Mouse (Mus musculus) cerebellum, postnatal 36 days (tissue): ENCODE data around the gene Smyd3.
A peak's percentile ranks its signal among the peaks of the same experiment; 100 is the strongest.

ENCODE experiments used
- DNase-seq, 2 experiments: peaks; one replicate each; pipeline ENCODE4 v3.0.0; 2021 to 2022; ENCODE audit warnings: mixed read lengths in 2 of 2

Gene Smyd3

DNA sequence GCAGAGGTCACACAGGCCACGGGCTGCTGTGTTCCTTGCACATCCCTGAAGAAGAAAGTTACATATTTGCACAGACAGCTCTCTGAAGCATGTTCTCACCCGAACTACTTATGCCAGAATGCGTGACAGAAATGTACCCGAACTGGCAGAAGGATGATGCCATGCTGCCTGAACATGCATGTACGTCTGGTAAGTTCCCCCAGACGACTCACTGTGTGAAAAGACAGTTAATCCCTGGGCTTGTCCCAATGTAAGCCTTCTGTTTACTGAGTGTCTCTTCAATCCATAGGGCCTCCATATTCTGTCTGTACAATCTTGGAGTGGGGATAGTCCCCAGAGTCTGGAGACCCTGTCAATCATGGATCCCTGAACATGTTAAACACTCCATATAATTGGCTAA lies 231.1 kb downstream of the Smyd3 start:
- no peak for DNase-seq

DNA sequence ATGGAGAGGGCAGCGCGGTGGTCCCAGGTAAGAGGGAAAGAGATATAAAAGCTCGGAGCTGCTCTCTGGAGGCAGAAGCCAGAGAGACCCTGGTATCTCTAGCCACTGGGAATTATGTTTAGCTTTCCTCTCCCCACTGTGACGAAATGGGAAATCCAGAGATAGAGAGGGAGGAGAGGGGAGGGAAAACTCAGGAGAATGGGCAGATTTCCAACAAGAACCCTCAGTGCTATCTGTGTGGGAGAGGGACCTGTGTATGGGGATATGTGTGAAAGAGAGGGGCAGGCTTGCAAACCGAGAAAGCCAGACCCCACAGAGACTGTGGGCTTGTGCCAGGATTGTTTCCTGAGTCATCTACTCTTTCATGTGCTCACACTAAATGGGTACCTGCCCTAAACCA lies 235.0 kb downstream of the Smyd3 start:
- no peak for DNase-seq

DNA sequence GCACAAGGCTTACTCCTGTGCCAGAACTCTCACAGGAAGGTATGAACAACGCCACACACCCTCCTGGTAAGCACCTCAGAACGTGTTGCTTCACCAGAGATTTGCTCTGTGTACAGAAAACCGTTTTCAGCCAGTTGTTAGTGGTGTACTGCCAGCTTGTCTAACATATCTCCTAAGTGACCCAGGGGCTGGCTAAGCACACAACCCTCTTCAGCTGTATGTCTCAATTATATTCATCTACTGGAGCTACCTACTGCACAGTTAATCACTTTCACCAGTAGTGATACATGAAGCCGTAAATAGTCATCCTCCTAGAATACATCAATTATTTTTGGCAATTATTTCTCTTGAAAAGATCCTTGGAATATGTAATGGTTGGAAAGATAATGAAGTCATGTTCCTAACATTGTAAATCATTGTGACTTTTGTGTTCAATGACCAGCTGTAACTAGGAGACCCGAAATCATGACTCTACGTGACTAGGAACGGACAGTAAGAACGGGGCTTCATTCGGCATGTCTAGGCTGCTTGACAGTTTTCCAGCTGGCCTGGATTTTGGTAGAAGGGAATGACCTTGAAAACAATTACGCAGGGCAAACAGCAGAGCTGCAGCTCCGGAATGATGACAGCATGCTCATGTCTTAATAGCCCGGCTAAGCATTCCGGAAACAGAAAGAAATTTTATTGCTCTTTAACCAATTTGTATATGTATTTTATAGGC lies 236.3 kb downstream of the Smyd3 start:
- no peak for DNase-seq

DNA sequence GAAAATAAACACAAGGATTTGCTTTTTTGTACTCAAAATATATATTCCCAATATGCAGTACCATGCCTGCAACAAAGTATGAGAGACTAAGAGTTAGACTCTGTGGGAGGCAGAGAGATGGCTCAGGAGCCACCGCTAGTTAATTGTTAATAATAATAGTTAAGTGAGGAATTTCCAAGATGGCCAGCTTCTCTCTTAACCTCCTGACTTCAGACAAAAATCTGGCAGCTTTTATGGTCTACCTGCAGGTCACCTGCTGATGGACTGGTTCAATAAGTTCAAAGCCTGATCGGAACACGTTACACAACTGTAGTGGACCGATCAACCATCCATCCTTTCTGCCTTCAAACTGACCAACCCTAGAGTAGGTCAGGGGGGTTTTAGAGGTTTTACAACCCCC lies 238.7 kb downstream of the Smyd3 start:
- DNase-seq = no peak

DNA sequence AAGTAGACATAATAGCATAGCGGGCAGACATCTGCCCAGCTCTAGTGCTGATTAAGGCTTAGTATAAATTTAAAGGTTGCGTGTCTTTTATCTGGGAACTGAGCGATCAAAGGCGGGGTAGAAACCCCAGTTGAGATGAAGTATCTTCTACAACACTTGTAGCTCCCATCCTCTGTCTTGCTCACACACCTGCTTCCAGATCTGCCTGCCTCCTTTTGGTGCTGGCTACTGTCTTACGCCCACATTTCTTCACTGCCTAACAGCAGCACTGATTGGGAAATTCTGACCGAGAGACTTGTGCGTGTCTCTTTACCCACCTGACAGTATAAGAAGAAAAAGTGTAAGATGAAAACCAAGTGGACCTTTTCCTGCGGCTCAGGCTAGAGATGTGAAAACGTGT lies 240.5 kb downstream of the Smyd3 start:
- no peak for DNase-seq

DNA sequence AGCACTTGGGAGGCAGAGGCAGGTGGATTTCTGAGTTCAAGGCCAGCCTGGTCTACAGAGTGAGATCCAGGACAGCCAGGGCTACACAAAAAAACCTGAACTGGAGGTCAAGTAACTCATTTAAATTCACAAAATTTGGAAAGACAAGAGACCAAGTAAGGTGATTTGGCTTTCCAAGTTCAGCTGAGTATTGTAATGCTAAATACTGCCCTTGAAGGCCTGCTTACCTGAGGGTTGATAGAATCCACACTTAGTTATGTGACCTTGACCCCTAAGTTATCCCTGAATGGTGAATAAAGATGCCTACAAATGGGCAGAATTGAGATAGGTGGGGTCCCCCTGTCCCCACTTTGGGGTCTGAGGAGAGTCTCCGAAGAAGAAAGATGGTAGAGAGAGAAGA lies 241.0 kb downstream of the Smyd3 start:
- no peak for DNase-seq

DNA sequence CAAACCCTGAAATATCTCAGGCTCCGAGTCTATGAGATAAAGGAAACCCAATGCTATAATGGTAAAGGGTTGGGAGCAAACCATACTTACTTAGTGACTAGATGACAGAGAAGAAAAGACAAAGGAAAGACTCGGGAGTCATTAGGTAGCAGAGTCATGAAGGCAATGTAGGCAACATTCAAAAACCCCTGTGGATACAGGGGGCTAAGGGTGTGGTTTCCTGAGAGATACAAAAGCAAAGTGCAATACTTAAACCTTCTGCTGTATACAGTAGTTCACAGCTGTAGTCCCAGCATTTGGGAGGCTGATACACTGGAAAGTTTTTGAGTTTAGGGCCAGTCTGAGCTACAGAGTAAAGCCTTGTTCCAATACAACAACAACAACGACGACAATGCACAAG lies 244.9 kb downstream of the Smyd3 start:
- no peak for DNase-seq

DNA sequence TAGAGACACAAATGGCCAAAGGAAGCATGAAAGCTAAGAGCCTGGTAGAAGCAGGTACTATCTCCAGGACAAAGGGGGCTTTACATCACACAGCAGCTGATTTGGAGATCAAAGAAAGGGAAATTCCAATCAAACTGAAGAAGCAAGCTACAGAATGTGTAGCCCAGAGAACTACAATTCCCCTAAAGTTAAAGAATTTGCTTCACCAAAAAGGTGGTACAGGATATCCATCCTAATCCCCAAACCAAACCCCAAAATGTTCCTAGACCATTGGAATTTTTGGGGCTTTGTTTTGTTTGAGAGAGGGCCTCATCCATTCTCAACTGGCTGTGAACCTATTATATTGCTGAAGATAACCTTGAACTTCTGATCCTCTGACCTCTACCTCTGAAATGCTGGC lies 245.5 kb downstream of the Smyd3 start:
- no peak for DNase-seq

DNA sequence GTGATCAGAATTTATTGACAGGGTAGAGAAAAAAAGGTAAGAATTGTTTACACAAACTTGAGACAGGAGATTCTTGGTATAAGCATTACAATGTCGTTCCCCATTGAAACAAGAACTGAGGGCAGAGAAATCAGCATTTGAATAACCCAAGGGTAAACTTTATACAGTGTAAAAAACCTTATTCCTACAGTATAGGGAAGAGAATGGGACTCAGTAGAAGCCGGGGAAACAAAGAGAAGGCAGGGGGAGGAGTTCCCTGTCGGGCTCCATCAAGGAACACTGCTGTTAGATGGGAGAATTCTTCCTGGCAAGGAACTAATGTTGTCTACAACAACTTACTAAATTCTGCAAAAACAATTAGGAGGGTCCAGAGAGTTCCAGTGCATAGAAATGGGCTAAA lies 250.9 kb downstream of the Smyd3 start:
- DNase-seq = no peak

DNA sequence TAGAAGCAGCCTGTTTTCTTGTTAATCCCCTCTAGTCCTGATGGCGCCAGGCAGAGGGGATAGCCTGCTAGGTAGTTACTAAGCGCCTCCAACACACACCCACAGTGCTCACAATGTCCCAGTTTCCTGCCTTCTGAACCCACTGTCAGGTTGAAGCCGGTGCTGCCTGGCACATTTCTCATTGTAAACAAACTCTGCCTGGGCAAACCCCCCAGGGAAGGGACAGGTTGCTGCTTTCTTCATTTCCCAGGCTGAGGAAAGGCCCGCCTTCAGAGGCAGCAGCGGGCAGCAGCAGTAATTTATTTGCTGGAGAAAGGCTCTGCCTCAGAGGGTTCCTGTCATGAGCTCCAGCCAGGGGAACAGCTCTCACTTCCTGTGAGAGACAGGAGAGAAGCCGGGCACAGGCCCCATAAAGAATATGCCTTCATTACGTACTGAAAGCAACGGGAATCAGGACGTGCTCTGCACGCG lies 256.3 kb downstream of the Smyd3 start:
- DNase-seq = peak; percentile 20 to 21

DNA sequence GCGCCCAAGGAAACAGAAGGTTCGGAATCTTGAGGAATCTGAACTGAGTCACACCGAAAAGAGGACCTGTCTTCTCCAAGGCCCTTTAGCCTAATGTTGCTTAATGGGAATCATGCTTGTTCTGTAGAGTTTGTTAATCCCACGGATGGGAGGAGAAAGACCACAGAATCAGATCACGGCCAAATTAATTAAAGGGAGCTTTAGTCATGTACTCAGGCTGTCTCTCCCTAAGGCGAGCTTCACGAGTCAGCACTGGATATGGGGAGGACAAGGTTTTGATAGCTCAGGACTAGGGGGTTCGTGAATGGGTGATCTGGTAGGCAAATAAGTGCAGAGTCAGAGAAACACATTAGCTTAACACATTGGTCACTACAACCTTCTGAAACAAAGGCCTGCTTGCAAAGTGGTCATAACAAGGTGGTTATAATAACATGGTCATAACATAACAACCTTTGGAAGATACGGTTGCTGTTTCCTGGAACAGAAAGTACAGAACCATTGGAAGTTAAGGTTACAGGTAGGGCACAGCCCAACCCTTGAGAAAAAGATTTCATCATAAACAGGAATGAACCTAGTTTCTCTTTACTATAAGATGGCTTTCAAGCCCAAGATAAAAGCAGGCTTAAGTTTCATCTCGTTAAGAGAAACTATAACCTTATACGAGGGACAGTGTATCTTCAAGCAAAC lies 261.9 kb downstream of the Smyd3 start:
- no peak for DNase-seq

DNA sequence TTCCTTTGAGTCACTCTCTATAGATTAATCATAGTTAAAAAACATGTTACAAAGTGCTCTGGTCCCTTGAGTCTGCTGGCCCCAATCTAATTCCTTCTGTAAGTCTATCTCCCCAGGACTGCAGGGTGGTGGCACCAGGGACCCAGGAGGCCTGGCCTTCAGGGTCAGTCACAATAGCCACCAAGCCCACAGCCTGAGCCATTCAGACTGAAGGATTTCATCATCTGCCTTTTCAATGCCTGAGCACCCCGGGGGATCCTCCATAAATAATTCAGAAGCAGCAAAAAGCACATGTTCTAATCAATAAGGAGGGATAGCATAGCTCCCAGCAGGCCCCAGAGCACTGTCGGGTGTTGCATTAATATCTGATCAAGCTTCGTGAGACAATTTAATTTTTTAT lies 263.3 kb downstream of the Smyd3 start:
- no peak for DNase-seq

DNA sequence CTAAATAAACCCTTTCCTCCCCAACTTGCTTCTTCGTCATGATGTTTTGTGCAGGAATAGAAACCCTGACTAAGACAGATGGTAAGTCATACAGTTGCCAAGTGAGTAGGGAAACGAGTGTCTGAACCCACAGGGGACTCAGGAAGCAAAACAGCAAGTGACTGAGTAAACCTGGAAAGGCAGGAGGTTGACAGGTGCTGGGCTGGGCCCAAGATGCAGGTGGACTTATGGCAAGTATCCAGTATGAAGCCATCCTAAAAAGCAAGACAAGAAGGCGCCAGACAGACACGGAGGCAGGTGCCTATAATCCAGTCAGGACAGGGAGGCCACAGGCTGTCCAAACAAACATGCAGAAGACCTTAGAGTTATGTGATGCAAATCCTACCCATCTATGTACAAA lies 265.2 kb downstream of the Smyd3 start:
- peak; percentile 36 to 47 for DNase-seq

DNA sequence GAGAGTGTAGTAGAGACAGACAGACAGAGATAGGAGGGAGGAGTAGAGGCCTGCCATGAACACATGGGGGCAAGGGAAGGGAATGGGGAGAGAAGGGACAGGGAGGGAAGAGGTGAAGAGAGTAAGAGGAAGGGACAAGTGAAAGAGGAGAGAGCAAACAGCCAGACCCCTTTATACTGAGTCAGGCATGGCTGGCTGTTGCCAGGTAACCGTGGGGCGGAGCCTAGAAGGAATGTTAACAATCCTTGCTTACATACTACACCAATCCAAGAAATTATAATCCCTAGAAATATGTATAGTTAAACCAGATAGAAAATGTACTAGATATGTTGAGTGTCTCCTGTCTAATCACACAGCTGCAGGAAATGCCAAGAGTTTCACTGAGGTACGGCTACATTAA lies 267.5 kb downstream of the Smyd3 start:
- no peak for DNase-seq

DNA sequence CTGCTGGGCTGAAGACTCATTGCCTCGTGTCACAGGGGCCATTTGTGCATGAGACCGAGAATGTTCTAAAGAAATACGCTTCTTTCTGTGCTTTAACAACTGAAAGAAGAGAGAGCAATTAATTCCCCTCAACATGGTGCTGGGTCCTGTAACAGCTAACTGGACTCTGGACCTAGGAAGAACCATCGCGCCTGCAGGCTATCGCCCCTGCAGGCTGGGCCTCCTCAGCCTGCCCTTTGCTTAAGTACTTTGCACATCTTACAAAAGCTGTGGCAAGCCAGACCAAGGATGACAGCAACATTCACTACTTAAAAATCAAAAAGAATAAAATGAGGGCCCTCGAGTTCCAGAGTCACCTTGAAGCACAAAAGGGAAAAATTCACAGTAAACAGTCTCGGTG lies 274.3 kb downstream of the Smyd3 start:
- DNase-seq = no peak

DNA sequence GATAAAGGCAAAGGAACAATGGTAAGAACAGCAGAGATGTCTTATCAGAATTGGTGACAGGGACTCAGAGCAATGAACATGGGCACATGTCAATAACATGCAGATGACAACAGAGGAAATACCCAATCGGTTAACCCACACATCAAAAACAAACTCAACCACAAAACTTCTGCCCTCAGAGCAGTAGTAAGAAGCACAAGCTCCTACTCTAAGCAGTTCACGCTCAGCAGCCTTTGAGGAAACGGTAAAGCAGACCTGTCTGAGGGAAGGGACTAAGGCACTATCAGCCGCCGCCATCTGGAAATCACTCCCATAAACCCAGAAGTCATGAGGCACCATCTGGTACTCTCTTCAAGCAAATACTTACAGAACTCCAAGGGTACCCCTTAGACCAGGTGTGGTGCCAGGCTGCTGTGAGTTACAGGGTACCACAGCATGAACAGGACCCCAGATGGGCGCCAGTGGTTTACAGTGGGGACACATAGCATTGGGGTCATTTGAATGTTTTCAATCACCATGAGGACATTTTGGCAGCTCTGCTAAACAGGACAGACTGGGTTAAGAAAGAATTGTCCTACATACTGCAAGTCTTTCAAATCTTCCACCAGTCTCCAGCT lies 277.1 kb downstream of the Smyd3 start:
- no peak for DNase-seq

DNA sequence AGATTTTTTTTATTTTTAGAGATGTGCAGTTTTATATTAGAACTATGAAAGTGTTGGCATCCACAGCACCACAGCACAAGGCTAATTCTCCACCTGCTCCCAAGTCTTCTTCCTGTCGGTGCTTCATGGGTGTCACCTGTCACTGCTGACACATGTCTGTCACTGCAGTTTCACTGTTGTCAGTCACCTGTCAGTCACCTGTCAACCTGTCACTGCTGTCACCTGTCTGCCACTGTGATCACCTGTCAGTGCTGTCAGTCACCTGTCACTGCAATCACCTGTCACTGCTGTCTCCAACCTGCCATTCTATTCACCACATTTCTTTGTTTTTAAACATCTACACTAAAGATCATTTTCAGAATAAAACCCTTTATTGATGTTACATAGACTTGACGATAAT lies 279.2 kb downstream of the Smyd3 start:
- DNase-seq = no peak

DNA sequence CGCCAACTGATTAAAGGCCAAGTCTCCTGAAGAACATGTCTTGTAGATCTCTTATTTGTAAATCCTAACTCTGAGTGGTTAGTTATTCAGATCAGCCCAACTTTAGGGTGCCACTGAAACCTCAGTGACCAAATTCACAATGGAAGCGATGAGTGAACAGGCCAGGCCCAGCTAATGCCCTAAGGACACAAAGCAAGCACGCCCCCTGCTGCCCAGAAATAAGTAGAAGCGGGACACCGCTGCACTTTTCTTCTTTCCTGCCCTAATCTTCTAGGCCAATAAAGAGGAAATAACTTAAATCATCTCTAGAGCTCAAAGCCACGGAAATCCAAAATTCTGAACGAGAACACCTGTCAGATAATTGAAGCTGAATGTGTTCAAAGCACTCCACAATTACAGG lies 279.9 kb downstream of the Smyd3 start:
- peak; percentile 24 to 27 for DNase-seq

DNA sequence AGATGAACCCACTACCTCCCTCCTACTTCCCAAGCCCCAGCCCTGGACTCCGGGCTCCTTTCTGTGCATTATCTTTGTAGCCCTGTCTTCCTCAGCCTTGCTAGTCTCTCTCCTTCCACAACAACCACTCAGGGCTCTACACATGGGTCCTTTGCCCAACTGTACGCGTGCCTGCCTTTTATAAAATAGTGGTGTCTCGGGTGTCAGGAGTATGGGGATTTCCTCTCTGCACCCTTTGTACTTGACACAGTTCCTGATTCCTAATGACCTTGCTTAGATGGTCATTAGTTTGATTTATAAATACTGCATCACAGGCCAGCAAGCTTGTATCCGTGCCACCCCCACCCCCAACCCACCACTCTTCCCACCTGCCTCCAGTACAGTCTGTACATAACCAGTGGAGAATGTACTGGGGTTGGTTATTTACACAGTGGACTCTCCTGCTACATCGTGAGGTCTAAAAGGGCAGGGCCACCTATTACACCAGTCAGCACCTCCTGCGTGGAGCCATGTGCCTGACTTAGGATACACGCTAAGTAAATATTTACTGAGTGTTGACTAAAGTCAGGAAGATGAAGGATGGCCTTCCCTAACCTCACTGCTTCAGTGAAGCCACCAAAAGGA lies 281.5 kb downstream of the Smyd3 start:
- DNase-seq = no peak

DNA sequence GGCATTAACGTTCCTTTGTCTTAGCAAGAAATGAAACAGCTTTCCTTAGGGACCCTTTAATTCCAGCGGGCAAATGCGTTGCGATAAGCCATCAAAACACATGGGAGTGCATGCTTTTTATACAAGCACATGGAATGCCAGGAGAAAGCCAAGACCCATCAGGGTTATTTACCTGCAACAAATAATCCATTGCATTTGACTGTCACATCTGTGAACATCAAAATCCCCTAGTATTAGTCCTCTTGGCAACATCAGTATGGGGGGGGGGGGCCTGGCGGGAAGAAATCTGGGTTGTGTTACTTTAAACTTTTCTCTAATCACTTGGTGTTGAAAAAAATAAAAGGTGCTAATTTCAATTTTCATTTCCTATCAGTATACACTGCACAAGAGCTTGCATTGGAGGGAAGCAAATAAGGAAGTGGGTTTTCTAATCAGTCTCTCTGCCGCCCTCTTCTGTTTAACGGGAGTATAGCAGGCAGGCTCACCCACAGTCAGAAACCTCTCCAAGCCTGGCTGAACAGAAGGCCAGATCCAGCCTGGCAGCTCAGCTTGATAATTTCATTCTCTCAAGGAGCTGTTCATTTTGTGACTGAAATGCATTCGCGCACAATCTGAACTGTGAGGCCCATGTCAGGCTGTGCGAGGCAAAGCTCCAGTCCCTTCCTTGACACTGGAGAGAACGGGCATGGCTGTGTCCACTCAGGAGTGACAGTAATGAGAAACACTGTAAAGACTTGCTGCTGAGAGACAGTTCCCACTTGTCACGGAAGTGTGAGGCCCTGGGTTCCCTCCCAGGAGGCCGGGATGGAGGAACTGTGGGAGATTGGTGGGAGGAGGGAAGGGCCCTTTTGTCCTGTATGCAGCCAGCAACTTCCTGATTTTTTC lies 285.8 kb downstream of the Smyd3 start:
- peak; percentile 83 to 88 for DNase-seq

DNA sequence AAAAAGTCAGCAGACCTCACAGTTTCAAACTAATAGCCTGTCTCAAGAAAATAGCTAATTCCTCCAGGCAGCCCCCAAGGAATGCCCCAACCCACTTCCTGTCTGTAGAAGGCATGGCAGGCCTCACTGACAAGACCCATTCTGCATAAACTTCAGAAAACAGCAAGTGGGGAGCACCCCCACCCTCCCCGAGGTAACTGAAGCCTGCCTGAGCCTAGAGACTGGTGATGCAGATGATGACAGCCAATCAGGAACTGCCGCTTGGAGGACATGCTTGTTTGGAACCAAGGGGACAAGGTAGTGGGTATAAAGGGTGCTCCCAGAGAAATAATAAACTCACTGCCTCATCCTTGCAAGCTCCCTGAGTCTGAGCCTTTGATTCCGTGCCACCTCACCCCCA lies 288.3 kb downstream of the Smyd3 start:
- no peak for DNase-seq

DNA sequence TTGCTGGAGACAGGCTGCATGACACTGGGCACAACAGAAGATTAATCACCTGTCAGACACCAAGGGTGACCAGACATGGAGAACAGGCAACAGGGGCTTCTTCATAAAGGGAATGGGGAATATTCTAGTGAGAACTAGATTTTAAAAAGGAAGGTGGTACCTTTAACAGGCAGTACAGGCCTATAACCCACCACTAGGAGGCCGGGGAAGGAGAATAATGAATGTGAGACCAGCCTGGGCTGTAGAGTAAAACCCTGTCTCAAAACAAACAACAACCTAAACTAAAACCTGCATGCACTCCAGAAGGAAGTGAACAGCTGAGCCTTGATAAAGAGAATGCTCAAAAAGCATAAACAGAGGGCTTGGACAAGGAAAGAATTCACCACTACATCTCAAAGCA lies 297.6 kb downstream of the Smyd3 start:
- no peak for DNase-seq

DNA sequence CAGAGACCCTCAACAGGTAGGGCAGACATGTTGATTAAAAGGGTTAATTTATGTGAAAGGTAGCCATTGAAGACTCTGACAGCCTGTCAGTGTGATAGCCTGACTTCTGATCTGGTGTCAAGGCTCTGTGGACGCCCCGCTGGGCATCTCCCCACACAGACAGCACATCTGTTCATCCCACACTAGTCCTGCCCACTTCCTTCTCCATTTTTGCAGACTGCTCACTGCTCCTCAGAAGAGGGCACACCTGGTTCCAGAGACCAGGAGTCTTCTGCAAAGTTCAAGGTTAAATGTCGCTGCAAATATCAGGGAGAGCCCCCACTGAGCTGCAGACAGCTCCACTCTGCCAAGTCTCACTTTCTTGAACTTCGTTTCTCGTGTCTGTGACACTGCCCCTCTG lies 299.8 kb downstream of the Smyd3 start:
- DNase-seq = no peak
